Mouse (Mus musculus): Measurements from ENCODE around the gene Ficd.

GRCm38 (mm10) chr5:113782624-113783023 lies 47.0 kb downstream of the Ficd start:
- TF ChIP-seq CTCF (IDR thresholded peaks at IDR 0.05; ENCODE audit: low read depth, low read length) (no peak), POLR2A (IDR thresholded peaks at IDR 0.05; ENCODE audit: insufficient read depth, low read length) (no peak)

Data from ES-Bruce4 (cell line).